Mouse (Mus musculus) embryonic facial prominence, embryonic 13.5 days (tissue): ENCODE results near the gene Zfp866. TPM values are rescaled to one million over a fixed set of nuclear protein-coding genes. Genes with fewer than 3 reads are reported as not detected.

Source experiments
- ATAC-seq: fragments of 200-750 bp; cut with Nextera tagmentation; 2 replicates; pipeline ENCODE4 v1.8.0; 2017; ENCODE audit warnings: low read depth; ENCODE audit not compliant: insufficient number of reproducible peaks, insufficient read depth, low FRiP score, low TSS enrichment
- H3K27ac ChIP-seq: fragments of 300-500 bp; sonication (generic); 2 replicates; pipeline ENCODE4 v1.5.1; 2015; ENCODE audit warnings: moderate library complexity, mild to moderate bottlenecking, inconsistent platforms
- H3K27me3 ChIP-seq: fragments of 300-500 bp; sonication (generic); 2 replicates; pipeline ENCODE4 v1.6.1; 2015; ENCODE audit warnings: mild to moderate bottlenecking, inconsistent platforms
- H3K36me3 ChIP-seq: fragments of 300-500 bp; sonication (generic); 2 replicates; pipeline ENCODE4 v1.6.1; 2015; ENCODE audit warnings: mild to moderate bottlenecking, inconsistent platforms
- H3K4me1 ChIP-seq: fragments of 300-500 bp; sonication (generic); 2 replicates; pipeline ENCODE4 v1.6.1; 2015; ENCODE audit warnings: inconsistent platforms
- H3K4me2 ChIP-seq: fragments of 300-500 bp; sonication (generic); 2 replicates; pipeline ENCODE4 v1.6.1; 2015; ENCODE audit warnings: moderate library complexity, mild to moderate bottlenecking, inconsistent platforms
- H3K4me3 ChIP-seq: fragments of 300-500 bp; sonication (generic); 2 replicates; pipeline ENCODE4 v1.5.1; 2015; ENCODE audit warnings: mild to moderate bottlenecking, inconsistent platforms
- H3K9ac ChIP-seq: fragments of 300-500 bp; sonication (generic); 2 replicates; pipeline ENCODE4 v1.6.1; 2015; ENCODE audit warnings: mild to moderate bottlenecking, inconsistent platforms
- H3K9me3 ChIP-seq: fragments of 300-500 bp; sonication (generic); 2 replicates; pipeline ENCODE4 v1.6.1; 2016; ENCODE audit warnings: inconsistent platforms
- WGBS: fragments of 180-500 bp; shearing (Covaris S2); methylation state at CpG from one replicate; pipeline ENCODE4 v1.1.7; 2015; ENCODE audit warnings: mixed read lengths; 5-methylcytosine and 5-hydroxymethylcytosine counted together
- polyA plus RNA-seq: library from polyadenylated mRNA; unstranded; fragments of >200 nt; fragmentation: Nextera tagmentation; extraction: Ambion mirVana; gene quantifications from 2 replicates; pipeline ENCODE4 v1.2.1, GENCODE M21; 2015

Gene Zfp866
- 39.4 and 41.6 TPM in 2 replicates for polyA plus RNA-seq

DNA sequence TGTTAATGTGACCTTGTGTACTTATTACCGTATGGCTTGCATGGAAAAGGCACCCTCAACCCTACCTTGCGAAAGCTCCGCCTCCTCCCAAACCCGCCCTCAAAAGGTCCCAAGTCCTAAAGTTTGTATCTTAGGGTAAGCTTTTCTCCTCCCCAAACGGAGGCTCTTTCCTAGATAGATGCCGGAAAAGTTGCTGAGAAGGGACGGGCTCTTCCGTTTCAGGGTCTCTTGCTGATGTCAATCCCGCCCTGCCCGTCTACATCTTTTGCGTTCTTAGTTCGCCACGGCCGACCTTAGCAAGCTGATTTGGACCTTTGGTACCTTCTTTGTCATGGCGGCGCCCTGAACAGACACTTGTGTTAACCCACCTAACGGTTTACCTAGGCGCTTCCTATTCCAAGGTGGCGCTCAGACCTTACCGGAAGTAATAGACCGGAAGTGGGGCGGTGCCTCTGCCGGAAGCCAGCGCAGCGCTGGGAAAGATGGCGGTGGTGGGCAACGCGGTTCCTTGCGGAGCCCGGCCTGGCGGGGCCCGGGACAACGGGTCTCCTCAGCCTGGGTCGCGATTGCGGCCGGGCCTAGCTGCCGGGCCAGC is at the start of gene Zfp866, which contains the start of gene Atp13a1:
Gene Zfp866, minus strand, starts transcription at position 406 of the 595 bp plus-strand sequence.
Gene Atp13a1, plus strand, starts transcription at position 391 of the 595 bp plus-strand sequence.
- Histone ChIP-seq H3K4me1 (peaks cover 23% of the 10 kb centered on the region), H3K4me2 (peak within 1 kb of the TSS; percentile 67), H3K27me3 (no peaks in the 10 kb centered on the region), H3K36me3 (peaks cover 32% of the 10 kb centered on the region), H3K27ac (peak within 1 kb of the TSS; percentile 87), H3K4me3 (peak within 1 kb of the TSS; percentile 100), H3K9ac (peak within 1 kb of the TSS; percentile 97), H3K9me3 (no peaks in the 10 kb centered on the region)
- ATAC-seq = peak; percentile 90
- WGBS = under 1% methylated on average over 38 of the region's 38 CpGs

GRCm38 (mm10) chr8:69837057-69837682 is 46.2 kb upstream of the Zfp866 start:
- Histone ChIP-seq H3K36me3 (no peaks in the 10 kb centered on the region), H3K9ac (no peak overlapping the region), H3K9me3 (no peaks in the 10 kb centered on the region), H3K4me1 (peaks cover 8% of the 10 kb centered on the region), H3K4me3 (no peak overlapping the region), H3K4me2 (no peak overlapping the region), H3K27ac (no peak overlapping the region), H3K27me3 (no peaks in the 10 kb centered on the region)
- WGBS = 71% methylated on average over 8 of the region's 8 CpGs
- no peak for ATAC-seq

DNA sequence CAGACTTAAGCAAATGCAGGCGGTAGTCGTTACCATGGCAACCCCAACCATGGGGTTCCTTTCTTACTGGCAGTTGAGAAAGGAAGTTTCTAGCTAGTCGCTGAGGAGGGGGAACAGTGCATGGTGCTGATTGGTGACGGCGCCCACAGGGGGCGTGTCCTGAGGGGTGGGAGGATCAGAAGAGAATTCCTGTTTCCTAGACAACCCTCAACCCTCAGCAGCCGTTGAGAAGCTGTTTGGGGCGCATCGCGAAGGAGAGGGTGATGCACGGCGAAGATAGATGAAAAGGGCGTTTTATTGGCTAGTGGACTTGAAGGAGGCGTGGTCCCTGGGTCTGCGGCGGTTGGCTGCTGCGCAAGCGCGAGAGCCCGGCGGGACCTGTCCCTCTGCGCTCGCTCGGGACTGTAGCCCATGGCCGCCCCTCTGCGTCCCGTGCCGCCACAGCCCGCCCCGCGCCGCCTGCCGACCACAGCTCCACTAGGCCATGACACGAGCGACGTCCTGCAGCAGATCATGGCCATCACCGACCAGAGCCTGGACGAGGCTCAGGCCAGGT is 41.4 kb upstream of the Zfp866 start, which contains the start of gene Pbx4:
Gene Pbx4, plus strand, starts transcription at position 194 of the 556 bp plus-strand sequence.
- WGBS = under 1% methylated on average over 38 of the region's 38 CpGs
- H3K27me3 ChIP-seq = no peaks in the 10 kb centered on the region
- H3K27ac ChIP-seq = peak within 1 kb of the TSS; percentile 22
- peak; percentile 97 for ATAC-seq
- peak within 1 kb of the TSS; percentile 65 for H3K4me3 ChIP-seq
- H3K9ac ChIP-seq = peak within 1 kb of the TSS; percentile 74
- H3K9me3 ChIP-seq = no peaks in the 10 kb centered on the region
- H3K4me1 ChIP-seq = peaks cover 12% of the 10 kb centered on the region
- peaks cover 21% of the 10 kb centered on the region for H3K36me3 ChIP-seq
- peak within 1 kb of the TSS; percentile 94 for H3K4me2 ChIP-seq

- H3K9me3 ChIP-seq = no peaks in the 10 kb centered on the region
- H3K9ac ChIP-seq = no peak overlapping the region
- peaks cover 44% of the 10 kb centered on the region for H3K36me3 ChIP-seq
- no peaks in the 10 kb centered on the region for H3K27me3 ChIP-seq
- no peak overlapping the region for H3K4me2 ChIP-seq
- WGBS = 89% methylated on average over 12 of the region's 12 CpGs
- no peak overlapping the region for H3K4me3 ChIP-seq
- H3K4me1 ChIP-seq = peaks cover 26% of the 10 kb centered on the region
- no peak overlapping the region for H3K27ac ChIP-seq
- ATAC-seq = no peak
Observed at GRCm38 (mm10) chr8:69826371-69826770, 35.4 kb upstream of the Zfp866 start.

DNA sequence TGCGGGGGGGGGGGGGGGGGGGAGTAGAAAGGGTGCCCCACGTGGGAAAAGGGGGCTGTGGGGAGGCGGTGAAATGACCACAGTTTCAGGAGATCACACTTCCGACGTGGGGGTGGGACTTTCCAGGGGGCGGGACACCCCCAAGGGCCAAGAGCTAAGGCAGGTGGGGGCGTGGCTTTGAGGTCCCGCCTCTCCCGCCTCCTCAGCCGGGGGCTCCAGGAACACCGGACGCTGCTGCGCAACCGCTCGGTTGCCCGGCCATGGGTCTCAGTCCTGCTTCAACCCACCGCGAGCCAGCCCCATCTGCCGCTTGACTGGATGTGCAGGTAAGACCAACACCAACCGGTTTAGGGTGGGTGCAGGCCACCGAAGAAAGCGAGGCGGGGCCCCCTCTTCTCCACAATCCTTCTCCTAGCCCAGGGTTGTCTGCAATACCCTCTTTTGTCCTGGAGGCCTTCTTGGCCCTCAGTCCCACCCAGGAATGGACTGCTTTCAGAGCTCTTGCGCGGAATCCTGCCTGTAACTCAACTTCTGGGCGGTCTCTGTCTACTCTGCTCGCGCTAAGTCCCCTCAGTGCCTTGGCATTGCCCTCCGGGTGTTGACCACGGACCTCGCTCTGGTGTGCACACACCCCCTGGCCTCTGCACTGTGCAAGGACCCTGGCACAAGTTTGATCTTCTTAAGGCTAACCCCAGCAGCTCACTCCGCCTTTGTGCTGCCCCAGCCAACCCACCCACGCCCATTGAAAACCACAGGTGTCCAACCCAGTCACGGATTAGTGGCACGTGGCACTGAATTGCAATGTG is 31.6 kb upstream of the Zfp866 start, which contains the start of gene Lpar2:
Gene Lpar2, plus strand, starts transcription at position 44 of the 806 bp plus-strand sequence.
- ATAC-seq = peak; percentile 56
- Histone ChIP-seq H3K4me3 (peak within 1 kb of the TSS; percentile 68), H3K4me1 (peaks cover 26% of the 10 kb centered on the region), H3K9ac (peak within 1 kb of the TSS; percentile 81), H3K27me3 (no peaks in the 10 kb centered on the region), H3K4me2 (peak within 1 kb of the TSS; percentile 79), H3K27ac (peak within 1 kb of the TSS; percentile 77), H3K9me3 (no peaks in the 10 kb centered on the region), H3K36me3 (peaks cover 33% of the 10 kb centered on the region)
- WGBS = 2% methylated on average over 32 of the region's 35 CpGs

- H3K4me2 ChIP-seq = peak overlapping the region; percentile 79
- no peaks in the 10 kb centered on the region for H3K27me3 ChIP-seq
- H3K36me3 ChIP-seq = peaks cover 31% of the 10 kb centered on the region
- H3K4me3 ChIP-seq = peak overlapping the region; percentile 68
- H3K9me3 ChIP-seq = no peaks in the 10 kb centered on the region
- peaks cover 26% of the 10 kb centered on the region for H3K4me1 ChIP-seq
- H3K27ac ChIP-seq = no peak overlapping the region
- H3K9ac ChIP-seq = peak overlapping the region; percentile 81
- 1% methylated on average over 13 of the region's 22 CpGs for WGBS
- peak; percentile 59; the same call in 1 of the 2 replicates for ATAC-seq
Observed at GRCm38 (mm10) chr8:69821971-69822385, 31.0 kb upstream of the Zfp866 start.

DNA sequence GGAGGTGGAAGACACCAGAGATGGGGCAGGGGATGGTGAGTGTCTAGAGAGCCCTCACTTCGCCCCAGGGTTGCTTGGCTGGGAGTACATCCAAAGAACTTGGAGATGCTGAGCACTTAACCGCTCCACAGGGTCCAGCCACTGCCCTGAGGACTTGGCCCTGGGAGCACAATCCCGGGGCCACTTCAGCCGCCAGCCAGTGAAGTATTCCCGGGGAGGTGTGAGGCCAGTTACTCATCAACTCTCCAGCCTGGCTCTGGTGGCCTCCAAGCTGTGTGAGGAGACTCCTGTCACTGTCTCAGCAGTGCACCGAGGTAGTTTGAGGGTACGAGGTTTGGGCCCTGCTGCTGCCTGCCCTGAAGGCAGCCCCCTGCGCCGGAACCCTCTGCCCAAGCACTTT is 29.5 kb upstream of the Zfp866 start:
- Histone ChIP-seq H3K4me3 (no peak overlapping the region), H3K4me2 (no peak overlapping the region), H3K4me1 (peaks cover 26% of the 10 kb centered on the region), H3K36me3 (peaks cover 33% of the 10 kb centered on the region), H3K27me3 (no peaks in the 10 kb centered on the region), H3K9ac (no peak overlapping the region), H3K27ac (no peak overlapping the region), H3K9me3 (no peaks in the 10 kb centered on the region)
- 84% methylated on average over 9 of the region's 9 CpGs for WGBS
- no peak for ATAC-seq

DNA sequence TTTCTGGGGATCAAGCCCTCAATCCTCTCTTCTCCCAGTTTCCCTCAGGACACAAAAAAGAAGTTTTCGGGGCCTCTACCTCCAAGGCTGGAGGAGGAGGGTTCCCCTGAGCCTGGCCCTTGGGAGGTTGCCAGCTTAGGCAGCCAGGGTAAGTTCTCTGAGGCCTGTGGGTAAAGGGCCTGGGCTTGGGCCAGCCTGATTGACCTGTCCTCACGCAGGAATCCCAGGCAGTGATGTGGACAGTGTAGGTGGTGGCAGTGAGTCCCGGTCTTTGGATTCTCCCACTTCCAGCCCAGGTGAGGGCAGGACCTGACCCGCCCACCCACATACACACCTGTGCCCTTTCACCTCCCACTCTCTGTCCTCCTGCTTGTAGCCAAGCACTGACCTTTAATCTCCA is 24.4 kb upstream of the Zfp866 start:
- no peak for ATAC-seq
- Histone ChIP-seq H3K36me3 (peaks cover 55% of the 10 kb centered on the region), H3K9me3 (no peaks in the 10 kb centered on the region)

GRCm38 (mm10) chr8:69814881-69815280 is 23.9 kb upstream of the Zfp866 start:
- Histone ChIP-seq H3K4me2 (no peak overlapping the region), H3K9ac (no peak overlapping the region), H3K27ac (no peak overlapping the region), H3K27me3 (no peaks in the 10 kb centered on the region), H3K4me3 (no peak overlapping the region), H3K9me3 (no peaks in the 10 kb centered on the region), H3K36me3 (peaks cover 56% of the 10 kb centered on the region), H3K4me1 (no peaks in the 10 kb centered on the region)
- WGBS = 93% methylated on average over 2 of the region's 2 CpGs
- no peak for ATAC-seq

More for the DNA sequence above, 24.4 kb upstream of the Zfp866 start:
- H3K4me1 ChIP-seq = no peaks in the 10 kb centered on the region
- no peak overlapping the region for H3K4me2 ChIP-seq
- no peak overlapping the region for H3K4me3 ChIP-seq
- 91% methylated on average over 4 of the region's 4 CpGs for WGBS
- H3K9ac ChIP-seq = no peak overlapping the region
- H3K27ac ChIP-seq = no peak overlapping the region
- H3K27me3 ChIP-seq = no peaks in the 10 kb centered on the region

DNA sequence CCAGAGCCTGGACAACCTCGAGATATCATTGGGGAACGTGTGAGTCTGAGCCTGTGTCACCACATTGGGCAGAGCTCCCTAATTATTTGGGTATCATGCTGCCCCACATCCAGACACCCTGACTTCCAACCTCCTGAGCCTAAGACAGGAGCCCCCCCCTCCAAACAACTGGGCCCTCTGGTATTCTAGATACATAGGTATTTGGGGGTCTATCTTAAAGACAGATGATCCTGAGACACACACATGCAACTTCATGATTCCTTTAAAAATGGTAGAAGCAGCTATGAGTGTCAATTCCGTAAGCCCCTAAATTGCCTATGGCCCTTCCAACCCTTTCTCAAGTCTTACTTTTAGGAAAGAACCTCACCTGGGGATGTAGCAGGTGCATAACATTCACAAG is 18.8 kb upstream of the Zfp866 start:
- H3K9ac ChIP-seq = no peak overlapping the region
- WGBS = 60% methylated on average over 3 of the region's 3 CpGs
- 0 out of 2 replicates have a peak overlapping the region, but pooled peaks have one; percentile 91 for H3K4me2 ChIP-seq
- H3K4me1 ChIP-seq = peaks cover 12% of the 10 kb centered on the region; the same call in 1 of the 2 replicates
- no peak for ATAC-seq
- no peaks in the 10 kb centered on the region for H3K27me3 ChIP-seq
- H3K36me3 ChIP-seq = peaks cover 61% of the 10 kb centered on the region
- no peak overlapping the region for H3K4me3 ChIP-seq
- no peak overlapping the region for H3K27ac ChIP-seq
- H3K9me3 ChIP-seq = no peaks in the 10 kb centered on the region

DNA sequence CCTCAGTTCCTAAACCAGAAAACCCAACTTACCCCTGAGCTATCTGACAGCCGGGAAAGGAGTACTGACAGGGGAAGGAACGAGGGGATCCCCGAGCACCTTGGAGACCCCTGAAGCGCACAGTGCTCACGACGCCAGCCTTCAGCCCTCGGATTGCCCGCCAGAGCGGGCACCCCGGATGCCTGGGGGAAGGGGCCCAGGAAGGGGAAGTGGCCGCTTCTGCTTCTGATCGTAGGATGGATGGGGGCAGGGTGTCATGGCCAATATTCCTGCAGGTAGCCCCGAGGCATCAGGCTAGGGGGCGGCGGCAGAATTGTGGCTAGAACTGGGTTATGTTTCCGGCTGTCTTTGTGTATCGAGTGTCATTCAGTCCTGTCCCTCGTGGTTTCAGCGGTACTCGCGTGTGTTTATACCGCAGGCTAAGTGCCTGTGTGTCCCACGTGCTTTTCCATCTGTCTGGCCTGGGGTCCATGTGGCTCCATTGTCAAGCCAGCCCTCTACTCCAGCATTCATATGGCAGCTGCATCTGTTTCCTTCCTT is 18.0 kb upstream of the Zfp866 start:
- Histone ChIP-seq H3K4me2 (peak overlapping the region; percentile 91), H3K36me3 (peaks cover 60% of the 10 kb centered on the region), H3K9me3 (no peaks in the 10 kb centered on the region), H3K27me3 (no peaks in the 10 kb centered on the region), H3K4me3 (peak overlapping the region; percentile 56), H3K27ac (0 out of 2 replicates have a peak overlapping the region, but pooled peaks have one; percentile 51), H3K4me1 (peaks cover 12% of the 10 kb centered on the region; the same call in 1 of the 2 replicates), H3K9ac (peak overlapping the region; percentile 73)
- ATAC-seq = peak; percentile 28; the same call in 1 of the 2 replicates
- 2% methylated on average over 23 of the region's 23 CpGs for WGBS
